Mouse (Mus musculus) frontal cortex, adult 2 months (tissue): ENCODE results near the gene Ap2m1. TPM values are rescaled to one million over a fixed set of nuclear protein-coding genes. Genes with fewer than 3 reads are reported as not detected.

Experiments
- DNase-seq, 2 experiments: peaks; one replicate each; pipeline ENCODE4 v3.0.0; 2022; ENCODE audit warnings: low spot score in 1 of 2; ENCODE audit errors: extremely low spot score in 1 of 2
- polyA plus RNA-seq: library from polyadenylated mRNA; depleted of rRNA; stranded (reverse); fragments of >200 nt; gene quantifications from 2 replicates; pipeline ENCODE4 v1.2.3, GENCODE M21; 2012; rRNA removed

Ap2m1 gene
- polyA plus RNA-seq, 1 experiment, result 1,412 TPM

DNA sequence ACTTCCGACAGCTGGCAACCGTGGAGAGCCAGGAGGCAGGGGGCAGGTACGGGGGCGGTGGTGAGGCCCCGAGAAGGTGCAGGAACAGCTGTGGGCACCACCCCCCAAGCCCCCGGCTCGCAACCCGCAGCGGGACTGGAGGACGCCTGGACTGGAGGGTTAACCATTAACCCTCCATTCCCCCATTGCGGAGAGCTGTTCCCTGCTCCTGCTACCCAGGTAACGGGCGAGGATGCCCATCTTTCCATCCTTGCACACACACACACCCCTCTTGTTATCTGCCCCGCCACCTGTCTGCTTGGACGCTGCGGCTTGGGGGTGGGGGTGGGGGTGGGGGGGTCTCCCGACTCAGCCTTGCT lies 55.4 kb downstream of the Ap2m1 start:
- no peak for DNase-seq

- DNase-seq, result no peak
Measured at GRCm38 (mm10) chr16:20591076-20591705, 55.9 kb downstream of the Ap2m1 start.

Other genes with a start within 250 kb of the Ap2m1 start
- gene Parl, start 233.1 kb upstream of the Ap2m1 start, polyA plus RNA-seq, result 57.7 and 60.0 TPM in 2 replicates
- not detected in 2 replicates for gene Cyp2ab1, start 210.1 kb upstream of the Ap2m1 start, polyA plus RNA-seq
- 285 and 286 TPM in 2 replicates for gene Abcc5, start 109.1 kb upstream of the Ap2m1 start, polyA plus RNA-seq
- gene Eif2b5, start 36.7 kb upstream of the Ap2m1 start, polyA plus RNA-seq, result 40.7 and 46.6 TPM in 2 replicates
- 50.7 and 54.1 TPM in 2 replicates for gene Dvl3, start 18.5 kb upstream of the Ap2m1 start, polyA plus RNA-seq
- 72.5 and 86.0 TPM in 2 replicates for gene Abcf3, start 13.1 kb downstream of the Ap2m1 start, polyA plus RNA-seq
- 70.4 and 77.5 TPM in 2 replicates for gene Vwa5b2, start 54.0 kb downstream of the Ap2m1 start, polyA plus RNA-seq
- 2.3 and 3.2 TPM in 2 replicates for gene Eef1akmt4, start 76.1 kb downstream of the Ap2m1 start, polyA plus RNA-seq
- 0.14 TPM in 1 of 2 replicates, not detected in the other for gene Gm49333, start 76.1 kb downstream of the Ap2m1 start, polyA plus RNA-seq
- gene Alg3, start 76.3 kb downstream of the Ap2m1 start, polyA plus RNA-seq, result 19.0 and 21.1 TPM in 2 replicates
- 125 and 142 TPM in 2 replicates for gene Camk2n2, start 85.8 kb downstream of the Ap2m1 start, polyA plus RNA-seq
- 36.6 and 42.7 TPM in 2 replicates for gene Ece2, start 94.3 kb downstream of the Ap2m1 start, polyA plus RNA-seq
- 155 and 184 TPM in 2 replicates for gene Psmd2, start 116.2 kb downstream of the Ap2m1 start, polyA plus RNA-seq
- 164 and 169 TPM in 2 replicates for gene Eif4g1, start 132.8 kb downstream of the Ap2m1 start, polyA plus RNA-seq
- 253 and 271 TPM in 2 replicates for gene Fam131a, start 157.8 kb downstream of the Ap2m1 start, polyA plus RNA-seq
- 42.6 and 45.7 TPM in 2 replicates for gene Polr2h, start 182.2 kb downstream of the Ap2m1 start, polyA plus RNA-seq
- 92.6 and 107 TPM in 2 replicates for gene Clcn2, start 182.3 kb downstream of the Ap2m1 start, polyA plus RNA-seq
- gene Chrd, start 197.6 kb downstream of the Ap2m1 start, polyA plus RNA-seq, result 38.8 and 49.9 TPM in 2 replicates
- 15.5 and 18.2 TPM in 2 replicates for gene Thpo, start 199.0 kb downstream of the Ap2m1 start, polyA plus RNA-seq